Mouse (Mus musculus) hindbrain, embryonic 11.5 days (tissue): Measurements from ENCODE around the gene Nfic. TPM values are rescaled to one million over a fixed set of nuclear protein-coding genes. Genes with fewer than 3 reads are reported as not detected.

Experiments used
- ATAC-seq: fragments of 200-750 bp; cut with Nextera tagmentation; 2 replicates; pipeline ENCODE4 v1.8.0; 2017; ENCODE audit warnings: mild to moderate bottlenecking, moderate TSS enrichment, moderate library complexity; ENCODE audit not compliant: low FRiP score
- DNase-seq: peaks from one replicate; pipeline ENCODE4 v3.0.0-alpha.2; 2015; ENCODE audit warnings: low spot score
- H3K27ac ChIP-seq: fragments of 300-500 bp; sonication (generic); 2 replicates; pipeline ENCODE4 v1.5.1; 2014; ENCODE audit warnings: mild to moderate bottlenecking, low read depth, low read length
- H3K27me3 ChIP-seq: fragments of 300-500 bp; sonication (generic); 2 replicates; pipeline ENCODE4 v1.6.1; 2014; ENCODE audit warnings: mild to moderate bottlenecking, low read length, moderate library complexity, mixed read lengths; ENCODE audit not compliant: control insufficient read depth, insufficient read depth
- H3K36me3 ChIP-seq: fragments of 300-500 bp; sonication (generic); 2 replicates; pipeline ENCODE4 v1.6.1; 2014; ENCODE audit warnings: mild to moderate bottlenecking, low read length, moderate library complexity, mixed read lengths; ENCODE audit not compliant: control insufficient read depth, insufficient read depth
- H3K4me1 ChIP-seq: fragments of 300-500 bp; sonication (generic); replicated peaks from 2 replicates; pipeline ENCODE4 v1.6.1; 2014; ENCODE audit warnings: low read length, mixed read lengths; ENCODE audit not compliant: control insufficient read depth, insufficient read depth
- H3K4me2 ChIP-seq: fragments of 300-500 bp; sonication (generic); replicated peaks from 2 replicates; pipeline ENCODE4 v1.6.1; 2014; ENCODE audit warnings: mild to moderate bottlenecking, low read depth, low read length
- H3K4me3 ChIP-seq: fragments of 300-500 bp; sonication (generic); 2 replicates; pipeline ENCODE4 v1.5.1; 2014; ENCODE audit warnings: low read depth, low read length
- H3K9ac ChIP-seq: fragments of 300-500 bp; sonication (generic); 2 replicates; pipeline ENCODE4 v1.6.1; 2014; ENCODE audit warnings: low read depth, low read length
- H3K9me3 ChIP-seq: fragments of 300-500 bp; sonication (generic); 2 replicates; pipeline ENCODE4 v1.6.1; 2016; ENCODE audit warnings: low read length; ENCODE audit not compliant: control insufficient read depth
- WGBS: fragments of 180-500 bp; shearing (Covaris S2); extraction: QIAGEN DNeasy Blood & Tissue Kit; methylation state at CpG from one replicate; pipeline ENCODE4 v1.1.7; 2014; 5-methylcytosine and 5-hydroxymethylcytosine counted together
- polyA plus RNA-seq: library from polyadenylated mRNA; unstranded; fragments of >200 nt; fragmentation: Nextera tagmentation; extraction: Ambion mirVana; gene quantifications from 2 replicates; pipeline ENCODE4 v1.2.1, GENCODE M21; 2014

Gene Nfic
- polyA plus RNA-seq, 1 experiment from 2014 or later, result 11.9 TPM

- Histone ChIP-seq H3K9me3 (no peaks in the 10 kb centered on the region), H3K4me3 (no peak overlapping the region), H3K36me3 (no peaks in the 10 kb centered on the region), H3K27ac (no peak overlapping the region), H3K4me2 (no peak overlapping the region), H3K9ac (no peak overlapping the region), H3K27me3 (peaks cover 29% of the 10 kb centered on the region), H3K4me1 (peaks cover 11% of the 10 kb centered on the region)
- WGBS, result 78% methylated on average over 4 of the region's 5 CpGs
- ATAC-seq (no peak), DNase-seq (no peak)
Observed at GRCm38 (mm10) chr10:81421797-81422100, 33.7 kb downstream of the Nfic start.

- no peak overlapping the region for H3K9ac ChIP-seq
Observed at GRCm38 (mm10) chr10:81421041-81421796, 34.2 kb downstream of the Nfic start.

GRCm38 (mm10) chr10:81420191-81420767 is 35.2 kb downstream of the Nfic start:
- Histone ChIP-seq H3K27ac (no peak overlapping the region), H3K4me3 (no peak overlapping the region), H3K27me3 (peaks cover 14% of the 10 kb centered on the region), H3K4me2 (no peak overlapping the region), H3K4me1 (peaks cover 12% of the 10 kb centered on the region), H3K9ac (no peak overlapping the region), H3K9me3 (no peaks in the 10 kb centered on the region), H3K36me3 (no peaks in the 10 kb centered on the region)
- DNase-seq, result no peak
- ATAC-seq, result no peak
- WGBS, result 85% methylated on average over 40 of the region's 40 CpGs

More at GRCm38 (mm10) chr10:81421041-81421796, 34.2 kb downstream of the Nfic start:
- Histone ChIP-seq H3K4me3 (no peak overlapping the region), H3K36me3 (no peaks in the 10 kb centered on the region), H3K4me1 (peaks cover 12% of the 10 kb centered on the region), H3K27ac (no peak overlapping the region), H3K27me3 (peaks cover 23% of the 10 kb centered on the region), H3K9me3 (no peaks in the 10 kb centered on the region), H3K4me2 (no peak overlapping the region)
- WGBS, result 77% methylated on average over 4 of the region's 4 CpGs
- no peak for DNase-seq
- no peak for ATAC-seq

- Histone ChIP-seq H3K27me3 (peaks cover 4% of the 10 kb centered on the region), H3K4me2 (no peak overlapping the region), H3K4me1 (peaks cover 16% of the 10 kb centered on the region), H3K36me3 (no peaks in the 10 kb centered on the region), H3K27ac (0 out of 2 replicates have a peak overlapping the region, but pooled peaks have one; percentile 30), H3K9ac (no peak overlapping the region), H3K4me3 (no peak overlapping the region), H3K9me3 (no peaks in the 10 kb centered on the region)
- WGBS, result 95% methylated on average over 10 of the region's 10 CpGs
- ATAC-seq, result no peak
- DNase-seq, result peak; percentile 1
Observed at GRCm38 (mm10) chr10:81419111-81419928, 36.1 kb downstream of the Nfic start.

- H3K36me3 ChIP-seq, result no peaks in the 10 kb centered on the region
- H3K27ac ChIP-seq, result peak overlapping the region; percentile 37; the same call in 1 of the 2 replicates
- H3K4me1 ChIP-seq, result peaks cover 20% of the 10 kb centered on the region
- H3K9me3 ChIP-seq, result no peaks in the 10 kb centered on the region
- H3K4me3 ChIP-seq, result no peak overlapping the region
- DNase-seq (peak; percentile 31), ATAC-seq (no peak)
- H3K4me2 ChIP-seq, result no peak overlapping the region
- no peaks in the 10 kb centered on the region; the same call in 1 of the 2 replicates for H3K27me3 ChIP-seq
- no peak overlapping the region for H3K9ac ChIP-seq
- WGBS, result 38% methylated on average over 11 of the region's 11 CpGs
Observed at GRCm38 (mm10) chr10:81418216-81419070, 37.0 kb downstream of the Nfic start.

- H3K9me3 ChIP-seq, result no peaks in the 10 kb centered on the region
- peak overlapping the region; percentile 21; the same call in 1 of the 2 replicates for H3K4me3 ChIP-seq
- H3K27me3 ChIP-seq, result no peaks in the 10 kb centered on the region; the same call in 1 of the 2 replicates
- peaks cover 20% of the 10 kb centered on the region for H3K4me1 ChIP-seq
- whole genome bisulfite sequencing, result 42% methylated on average over 12 of the region's 12 CpGs
- H3K9ac ChIP-seq, result peak overlapping the region; percentile 54
- DNase-seq (peak; percentile 16), ATAC-seq (0 out of 2 replicates have a peak, but pooled peaks have one; percentile 0)
- peak overlapping the region; percentile 73 for H3K4me2 ChIP-seq
- H3K36me3 ChIP-seq, result no peaks in the 10 kb centered on the region
- H3K27ac ChIP-seq, result peak overlapping the region; percentile 37
Observed at GRCm38 (mm10) chr10:81417227-81418215, 37.9 kb downstream of the Nfic start.

- ATAC-seq (peak; percentile 62), DNase-seq (peak; percentile 80)
- WGBS, result 1% methylated on average over 13 of the region's 26 CpGs
- peaks cover 22% of the 10 kb centered on the region for H3K4me1 ChIP-seq
- H3K9ac ChIP-seq, result peak overlapping the region; percentile 54
- no peaks in the 10 kb centered on the region; the same call in 1 of the 2 replicates for H3K27me3 ChIP-seq
- H3K4me3 ChIP-seq, result peak overlapping the region; percentile 21; the same call in 1 of the 2 replicates
- no peaks in the 10 kb centered on the region for H3K36me3 ChIP-seq
- peak overlapping the region; percentile 73 for H3K4me2 ChIP-seq
- peak overlapping the region; percentile 36 for H3K27ac ChIP-seq
- no peaks in the 10 kb centered on the region for H3K9me3 ChIP-seq
Observed at GRCm38 (mm10) chr10:81416581-81417226, 38.7 kb downstream of the Nfic start.
